Mouse (Mus musculus) spleen, embryonic (tissue): ENCODE results near the gene Lbp.

Experiments
- CTCF ChIA-PET: fragments of 350-600 bp; sonication (Branson Sonifier 250); formaldehyde crosslinking; loops from one replicate; lab custom pipeline; 2022; lab: Charles Lee

Lbp gene

DNA sequence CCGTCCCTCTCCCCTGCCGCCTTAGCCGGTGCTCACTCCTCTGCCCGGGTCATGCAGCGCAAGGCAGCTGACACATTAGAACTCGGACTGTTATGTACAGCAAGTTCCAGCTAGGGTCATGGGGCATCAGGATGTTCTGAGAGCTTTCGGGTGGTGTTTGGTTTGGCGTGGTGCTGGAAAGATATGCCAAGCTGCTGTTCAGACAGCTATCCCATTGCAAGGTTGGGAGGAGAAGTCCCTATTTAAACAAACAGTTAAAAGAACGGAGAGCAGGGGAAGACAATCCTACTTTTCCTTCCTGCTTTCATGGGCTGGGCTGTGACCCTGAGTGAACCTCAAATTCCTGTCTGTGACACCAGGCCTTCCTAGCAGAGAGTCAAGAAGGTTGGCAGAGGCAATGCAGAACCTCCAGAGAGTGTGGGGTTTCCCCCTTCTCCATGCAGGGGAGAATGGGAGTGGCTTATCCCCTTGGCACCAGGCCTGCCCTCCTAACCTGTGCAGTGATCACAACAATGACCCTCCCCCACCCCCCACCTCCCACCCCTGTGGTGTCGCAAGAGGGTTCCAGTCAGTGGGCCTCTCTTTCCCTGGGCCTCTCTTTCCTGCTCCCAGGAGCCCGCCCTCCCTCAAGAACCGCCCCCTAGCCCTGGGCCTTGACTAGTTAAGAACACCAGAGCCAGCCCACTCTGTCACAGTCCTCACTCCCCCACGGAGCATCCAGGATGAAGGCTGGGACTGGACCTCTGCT, at the start of gene Lbp:
Gene Lbp, plus strand, starts transcription at position 546 of the 748 bp plus-strand sequence.
- CTCF ChIA-PET: no interaction called here

- CTCF ChIA-PET: no interaction called here
Measured at GRCm38 (mm10) chr2:158256894-158257293, 49.4 kb upstream of the Lbp start.

- CTCF ChIA-PET: interaction anchor here (0.7 kb wide), 1 partner anchor 50 kb away, joined by 4 read pairs; no protein-coding TSS in a partner anchor
Measured at GRCm38 (mm10) chr2:158258005-158258418, 48.3 kb upstream of the Lbp start, which contains the start of gene Bpi. TSS of gene Bpi (plus strand) at chr2:158258094.

- CTCF ChIA-PET: no interaction called here
Measured at GRCm38 (mm10) chr2:158258781-158259180, 47.5 kb upstream of the Lbp start.

GRCm38 (mm10) chr2:158259498-158259897, 46.8 kb upstream of the Lbp start:
- CTCF ChIA-PET: no interaction called here

DNA sequence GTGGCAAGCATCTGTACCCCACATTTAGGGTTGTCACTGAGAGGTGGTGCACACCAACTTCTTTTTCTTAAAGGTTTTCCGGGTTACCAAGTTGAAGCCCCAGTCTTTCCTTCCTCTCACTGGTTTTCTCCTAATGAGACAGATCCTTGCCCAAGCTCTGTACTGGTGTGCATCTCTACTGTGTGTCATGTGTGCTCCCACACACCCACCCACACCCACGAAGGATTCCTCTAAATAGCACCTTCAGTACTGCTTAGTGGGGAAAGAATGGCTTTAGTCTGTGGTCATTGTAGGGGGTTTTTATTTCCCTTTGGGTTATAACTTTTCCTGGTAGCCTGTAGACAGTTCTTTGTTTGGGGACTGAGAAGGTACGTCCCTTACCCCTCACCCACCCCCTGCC, 41.4 kb upstream of the Lbp start:
- CTCF ChIA-PET: no interaction called here

GRCm38 (mm10) chr2:158270017-158270416, 36.3 kb upstream of the Lbp start:
- CTCF ChIA-PET: no interaction called here

DNA sequence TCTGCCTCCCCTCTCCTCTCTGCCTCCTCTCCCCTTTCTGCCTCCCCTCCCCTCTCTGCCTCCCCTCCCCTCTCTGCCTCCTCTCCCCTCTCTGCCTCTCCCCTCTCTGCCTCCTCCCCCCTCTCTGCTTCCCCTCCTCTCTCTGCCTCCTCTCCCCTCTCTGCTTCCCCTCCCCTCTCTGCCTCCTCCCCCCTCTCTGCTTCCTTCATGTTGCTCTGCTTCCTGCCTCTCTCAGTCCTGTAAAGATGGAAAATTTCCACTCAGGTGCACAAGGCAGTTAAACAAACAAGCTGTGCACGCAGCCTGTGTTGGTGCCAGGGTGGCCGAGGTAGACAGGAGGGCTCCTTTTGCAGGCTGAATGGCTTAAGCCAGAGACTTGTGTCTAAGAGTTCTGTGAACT, 32.6 kb upstream of the Lbp start:
- CTCF ChIA-PET: interaction anchor here (0.8 kb wide), 1 partner anchor 70 kb away, joined by 23 read pairs; no protein-coding TSS in a partner anchor

DNA sequence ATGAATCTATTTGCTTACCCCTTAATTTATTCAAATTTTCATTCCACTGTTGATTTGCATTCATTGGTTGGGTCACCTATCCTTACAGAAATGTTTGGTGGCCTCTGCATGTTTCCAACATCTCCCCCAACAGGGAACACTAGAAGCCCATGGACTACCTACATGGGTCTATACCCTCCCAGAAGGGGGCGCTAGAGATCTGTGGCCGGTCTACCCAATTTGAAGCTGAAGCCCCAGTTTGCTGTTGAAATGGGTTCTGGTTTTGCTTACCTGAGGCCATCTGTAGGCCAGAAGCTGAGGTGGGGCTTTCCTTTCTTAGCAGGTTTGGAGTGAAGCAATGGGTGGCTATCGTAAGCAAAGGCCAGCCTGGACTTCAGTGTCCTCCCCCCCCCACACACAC, 30.9 kb upstream of the Lbp start:
- CTCF ChIA-PET: no interaction called here

- CTCF ChIA-PET: no interaction called here
Measured at GRCm38 (mm10) chr2:158275811-158276210, 30.5 kb upstream of the Lbp start.

GRCm38 (mm10) chr2:158276451-158276850, 29.8 kb upstream of the Lbp start:
- CTCF ChIA-PET: no interaction called here

GRCm38 (mm10) chr2:158276878-158277277, 29.4 kb upstream of the Lbp start:
- CTCF ChIA-PET: no interaction called here

DNA sequence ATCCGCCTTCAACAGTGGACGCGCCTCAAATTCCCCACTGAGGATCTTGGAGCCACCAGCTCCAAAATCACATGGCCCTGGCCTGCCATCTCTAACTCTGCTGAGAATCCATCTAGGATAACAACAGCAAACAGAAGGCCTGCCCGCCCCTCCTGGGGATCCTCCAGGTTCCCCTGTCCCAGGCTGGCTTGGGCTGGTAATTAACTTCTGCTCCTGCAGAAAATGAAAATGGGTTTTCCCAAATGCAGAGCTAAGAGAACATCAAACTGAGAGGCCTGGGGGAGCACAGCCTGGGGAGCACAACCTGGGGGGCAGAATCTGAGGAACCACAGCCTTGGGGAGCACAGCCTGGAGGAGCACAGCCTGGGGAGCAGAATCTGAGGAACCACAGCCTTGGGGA, 26.6 kb upstream of the Lbp start:
- CTCF ChIA-PET: interaction anchor here (0.7 kb wide), 1 partner anchor 897 kb away, joined by 6 read pairs; no protein-coding TSS in a partner anchor

DNA sequence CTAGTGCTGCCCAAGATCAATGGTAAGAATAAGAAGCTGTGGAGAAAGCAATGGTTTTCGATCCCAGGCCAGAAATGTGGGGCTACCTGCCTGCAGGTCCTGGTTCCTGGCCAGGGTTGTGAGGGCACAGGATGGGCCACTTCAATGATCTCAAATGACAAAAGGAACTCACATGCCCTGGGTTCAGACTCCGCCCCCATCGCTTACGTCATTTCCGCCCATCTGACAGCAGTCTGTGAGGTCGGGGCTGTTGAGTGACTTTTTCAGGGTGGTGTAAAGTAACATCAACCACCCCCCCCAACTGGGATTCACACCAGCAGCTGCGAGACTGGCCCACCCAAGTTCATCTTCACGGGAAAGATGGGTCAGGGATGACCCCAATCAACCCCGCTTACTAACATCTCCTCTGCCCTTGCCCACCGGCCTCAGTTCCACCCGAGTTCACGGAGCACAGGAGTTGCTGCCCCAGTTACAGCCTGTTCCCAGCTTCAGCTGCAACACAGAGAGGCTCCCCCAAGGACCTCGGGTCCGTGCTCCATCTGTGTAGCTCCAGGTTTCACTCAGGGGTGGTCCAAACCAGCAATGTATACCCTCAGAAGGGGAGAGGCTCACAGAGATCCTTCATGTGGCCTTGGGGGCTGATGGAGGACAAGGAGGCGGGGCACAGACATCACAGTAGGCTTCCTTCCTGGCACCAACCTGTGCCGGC, 24.6 kb upstream of the Lbp start:
- CTCF ChIA-PET: no interaction called here

- CTCF ChIA-PET: no interaction called here
Measured at GRCm38 (mm10) chr2:158283136-158283535, 23.2 kb upstream of the Lbp start.

GRCm38 (mm10) chr2:158283771-158284170, 22.5 kb upstream of the Lbp start:
- CTCF ChIA-PET: no interaction called here

GRCm38 (mm10) chr2:158284571-158284970, 21.7 kb upstream of the Lbp start:
- CTCF ChIA-PET: no interaction called here

DNA sequence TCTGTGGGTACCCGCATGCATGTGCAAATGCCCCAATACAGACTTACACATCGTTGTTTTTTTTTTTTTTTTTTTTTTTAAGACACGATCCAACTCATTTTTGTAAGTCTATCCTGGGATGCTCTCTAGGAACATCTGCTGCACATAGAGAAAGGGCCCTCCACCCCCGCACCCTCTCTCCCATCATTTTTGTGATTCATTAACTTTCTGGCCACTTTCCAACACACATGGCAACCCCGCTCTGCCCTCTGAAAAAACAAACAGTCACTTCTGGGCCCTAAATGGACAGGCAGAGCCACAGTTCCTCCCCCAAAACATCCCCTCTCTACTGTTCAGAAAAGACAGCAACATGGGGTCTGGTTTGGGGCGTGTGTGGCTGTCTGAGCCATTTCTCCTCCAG, 20.6 kb upstream of the Lbp start:
- CTCF ChIA-PET: no interaction called here

DNA sequence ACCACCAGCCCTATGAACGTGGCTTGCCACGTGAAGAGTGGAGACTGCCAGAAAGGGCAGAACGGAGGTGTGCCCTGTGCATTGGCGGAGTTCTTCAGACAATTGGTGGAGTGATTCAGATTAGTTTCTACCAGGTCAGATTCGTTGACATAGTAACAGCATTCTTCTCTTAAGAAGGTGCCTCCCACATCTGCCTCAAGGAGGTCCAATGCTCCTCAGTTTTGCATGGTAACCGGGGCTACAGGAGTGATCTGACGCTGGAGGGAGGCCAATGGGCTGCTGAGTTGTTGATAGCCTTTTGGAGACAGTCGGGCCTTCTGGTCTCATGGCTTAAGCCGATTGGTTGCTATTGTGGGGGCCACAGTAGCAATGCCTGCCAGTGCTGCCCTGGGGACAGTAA, 10.6 kb upstream of the Lbp start:
- CTCF ChIA-PET: no interaction called here

DNA sequence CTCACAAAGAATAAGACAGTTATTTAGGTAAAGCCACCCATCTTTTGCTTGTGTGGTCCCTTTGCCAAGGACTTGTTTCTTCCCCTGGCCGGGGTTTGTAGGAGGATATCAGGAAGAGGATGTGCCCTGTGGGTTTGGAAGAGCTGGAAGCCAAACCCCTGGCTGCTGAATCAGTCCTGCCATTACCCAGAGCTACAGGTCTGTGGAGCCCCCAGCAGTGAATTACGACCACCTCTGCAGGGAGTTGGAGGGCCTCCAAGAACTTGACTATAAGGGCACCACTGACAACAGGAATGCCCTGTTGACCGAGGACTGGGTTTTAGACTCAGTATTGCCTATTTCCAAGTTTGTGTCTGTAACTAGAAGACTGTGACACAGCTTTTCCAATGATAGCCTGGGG, 7.1 kb upstream of the Lbp start:
- CTCF ChIA-PET: no interaction called here

GRCm38 (mm10) chr2:158299731-158300130, 6.6 kb upstream of the Lbp start:
- CTCF ChIA-PET: no interaction called here

DNA sequence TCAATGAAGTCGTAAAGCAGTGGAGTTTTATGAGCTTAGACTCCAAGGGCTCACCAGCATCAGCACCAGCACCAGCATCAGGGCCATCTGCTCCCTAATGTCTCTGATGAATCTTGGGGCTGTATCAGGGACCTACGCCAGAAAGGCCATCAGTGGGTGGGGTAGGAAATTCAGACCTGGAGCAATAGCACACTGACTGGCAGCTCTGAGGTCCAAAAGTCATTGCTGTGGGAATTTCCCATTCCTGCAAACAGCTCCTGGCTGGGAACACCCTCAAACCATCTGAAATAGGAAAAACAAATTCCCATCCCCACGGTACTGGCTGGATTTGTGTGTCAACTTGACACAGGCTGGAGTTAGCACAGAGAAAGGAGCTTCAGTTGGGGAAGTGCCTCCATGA, 3.5 kb upstream of the Lbp start:
- CTCF ChIA-PET: no interaction called here

DNA sequence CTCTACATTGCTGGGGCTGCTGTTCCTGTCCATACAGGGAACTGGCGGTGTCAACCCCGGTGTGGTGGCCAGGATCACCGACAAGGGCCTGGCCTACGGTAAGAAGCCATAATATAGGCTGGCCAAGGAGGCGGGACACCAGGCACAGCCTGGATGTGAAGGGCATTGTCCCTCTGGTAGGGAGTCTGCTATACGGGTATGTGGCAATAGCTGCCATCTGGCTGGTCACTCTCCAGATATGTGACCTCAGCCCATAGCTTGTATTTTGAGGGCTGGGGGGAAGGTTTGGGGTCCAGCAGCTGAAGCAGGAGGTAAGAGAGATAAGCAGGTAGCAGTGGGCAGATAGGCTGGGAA, 380 bp downstream of the Lbp start:
- CTCF ChIA-PET: no interaction called here
